Mouse (Mus musculus) limb, embryonic 10.5 days (tissue): ENCODE results near the gene Rnf113a2. TPM values are rescaled to one million over a fixed set of nuclear protein-coding genes. Genes with fewer than 3 reads are reported as not detected.

ENCODE experiments used
- DNase-seq: peaks from one replicate; pipeline ENCODE4 v3.0.0-alpha.2; 2017; ENCODE audit warnings: low spot score
- H3K27ac ChIP-seq: fragments of 300-500 bp; sonication (generic); 2 replicates; pipeline ENCODE4 v1.5.1; 2016; ENCODE audit warnings: mild to moderate bottlenecking
- H3K27me3 ChIP-seq: fragments of 300-500 bp; sonication (generic); 2 replicates; pipeline ENCODE4 v1.6.1; 2016; ENCODE audit warnings: low read depth, mild to moderate bottlenecking; ENCODE audit not compliant: poor library complexity, severe bottlenecking
- H3K36me3 ChIP-seq: fragments of 300-500 bp; sonication (generic); 2 replicates; pipeline ENCODE4 v1.6.1; 2016; ENCODE audit warnings: mild to moderate bottlenecking, moderate library complexity
- H3K4me1 ChIP-seq: fragments of 300-500 bp; sonication (generic); 2 replicates; pipeline ENCODE4 v1.6.1; 2016
- H3K4me3 ChIP-seq: fragments of 300-500 bp; sonication (generic); 2 replicates; pipeline ENCODE4 v1.5.1; 2016; ENCODE audit warnings: mild to moderate bottlenecking, moderate library complexity
- H3K9me3 ChIP-seq: fragments of 300-500 bp; sonication (generic); replicated peaks from 2 replicates; pipeline ENCODE4 v1.6.1; 2016; ENCODE audit warnings: mild to moderate bottlenecking
- WGBS: fragments of 180-500 bp; shearing (Covaris S2); methylation state at CpG from one replicate; pipeline ENCODE4 v1.1.7; 2016; 5-methylcytosine and 5-hydroxymethylcytosine counted together
- polyA plus RNA-seq: library from polyadenylated mRNA; unstranded; fragments of >200 nt; fragmentation: Nextera tagmentation; extraction: Ambion mirVana; gene quantifications from 2 replicates; pipeline ENCODE4 v1.2.1, GENCODE M21; 2016

The Rnf113a2 gene
- polyA plus RNA-seq, 1 experiment from 2014 or later = 24.8 TPM

GRCm38 (mm10) chr12:84462856-84463255 lies 45.9 kb downstream of the Rnf113a2 start:
- H3K27ac ChIP-seq = no peak overlapping the region
- peaks cover 73% of the 10 kb centered on the region for H3K36me3 ChIP-seq
- no peak for DNase-seq
- H3K27me3 ChIP-seq = no peaks in the 10 kb centered on the region
- no peak overlapping the region for H3K4me3 ChIP-seq
- H3K9me3 ChIP-seq = no peaks in the 10 kb centered on the region
- 98% methylated on average over 3 of the region's 3 CpGs for WGBS
- H3K4me1 ChIP-seq = no peaks in the 10 kb centered on the region

Other genes with a start within 250 kb of the Rnf113a2 start
- gene Elmsan1, start 198.3 kb upstream of the Rnf113a2 start, polyA plus RNA-seq = 9.2 and 10.7 TPM in 2 replicates
- 12.9 and 14.6 TPM in 2 replicates for gene Ptgr2, start 132.0 kb upstream of the Rnf113a2 start, polyA plus RNA-seq
- gene Zfp410, start 100.3 kb upstream of the Rnf113a2 start, polyA plus RNA-seq = 106 and 137 TPM in 2 replicates
- 47.0 and 49.4 TPM in 2 replicates for gene Coq6, start 55.5 kb upstream of the Rnf113a2 start, polyA plus RNA-seq
- gene Fam161b, start 55.4 kb upstream of the Rnf113a2 start, polyA plus RNA-seq = 3.7 TPM in 2 replicates
- gene Entpd5, start 8.2 kb upstream of the Rnf113a2 start, polyA plus RNA-seq = 7.8 and 8.9 TPM in 2 replicates
- 0.36 and 0.51 TPM in 2 replicates for gene Bbof1, start 8.1 kb upstream of the Rnf113a2 start, polyA plus RNA-seq
- 13.2 and 20.6 TPM in 2 replicates for gene Aldh6a1, start 33.8 kb downstream of the Rnf113a2 start, polyA plus RNA-seq
- 25.8 and 29.2 TPM in 2 replicates for gene Lin52, start 34.2 kb downstream of the Rnf113a2 start, polyA plus RNA-seq
- 0.33 TPM in 1 of 2 replicates, not detected in the other for gene Vsx2, start 152.6 kb downstream of the Rnf113a2 start, polyA plus RNA-seq
- gene Abcd4, start 200.2 kb downstream of the Rnf113a2 start, polyA plus RNA-seq = 12.3 and 13.5 TPM in 2 replicates
- gene Vrtn, start 223.8 kb downstream of the Rnf113a2 start, polyA plus RNA-seq = not detected in 2 replicates